Mouse (Mus musculus) midbrain, embryonic 14.5 days (tissue): ENCODE results near the gene Fibcd1. TPM values are rescaled to one million over a fixed set of nuclear protein-coding genes. Genes with fewer than 3 reads are reported as not detected.
A peak's percentile ranks its signal among the peaks of the same experiment; 100 is the strongest.

ENCODE experiments used
- ATAC-seq: fragments of 200-750 bp; cut with Nextera tagmentation; 2 replicates; pipeline ENCODE4 v1.8.0; 2017; ENCODE audit warnings: moderate number of reproducible peaks, moderate library complexity; ENCODE audit not compliant: low FRiP score, low TSS enrichment
- DNase-seq: peaks from one replicate; pipeline ENCODE4 v3.0.0-alpha.2; 2015
- H3K27ac ChIP-seq: fragments of 300-500 bp; sonication (generic); replicated peaks from 2 replicates; pipeline ENCODE4 v1.5.1; 2014; ENCODE audit warnings: mild to moderate bottlenecking, low read depth, low read length, moderate library complexity
- H3K27me3 ChIP-seq: fragments of 300-500 bp; sonication (generic); 2 replicates; pipeline ENCODE4 v1.6.1; 2014; ENCODE audit warnings: low read length, control low read depth, mixed read lengths; ENCODE audit not compliant: control insufficient read depth, insufficient read depth
- H3K36me3 ChIP-seq: fragments of 300-500 bp; sonication (generic); 2 replicates; pipeline ENCODE4 v1.6.1; 2014; ENCODE audit warnings: low read length, control low read depth; ENCODE audit not compliant: control insufficient read depth, insufficient read depth
- H3K4me1 ChIP-seq: fragments of 300-500 bp; sonication (generic); 2 replicates; pipeline ENCODE4 v1.6.1; 2014; ENCODE audit warnings: mild to moderate bottlenecking, antibody characterized with exemption, low read length, control low read depth; ENCODE audit not compliant: control insufficient read depth, insufficient read depth
- H3K4me2 ChIP-seq: fragments of 300-500 bp; sonication (generic); 2 replicates; pipeline ENCODE4 v1.6.1; 2014; ENCODE audit warnings: mild to moderate bottlenecking, low read length, moderate library complexity
- H3K4me3 ChIP-seq: fragments of 300-500 bp; sonication (generic); replicated peaks from 2 replicates; pipeline ENCODE4 v1.5.1; 2014; ENCODE audit warnings: low read depth, low read length
- H3K9ac ChIP-seq: fragments of 300-500 bp; sonication (generic); replicated peaks from 2 replicates; pipeline ENCODE4 v1.6.1; 2014; ENCODE audit warnings: mild to moderate bottlenecking, low read length, moderate library complexity
- H3K9me3 ChIP-seq: fragments of 300-500 bp; sonication (generic); 2 replicates; pipeline ENCODE4 v1.6.1; 2016; ENCODE audit warnings: low read length, control low read depth, mixed read lengths; ENCODE audit not compliant: control insufficient read depth
- whole genome bisulfite sequencing: fragments of 180-500 bp; shearing (Covaris S2); extraction: QIAGEN DNeasy Blood & Tissue Kit; methylation state at CpG from one replicate; pipeline ENCODE4 v1.1.7; 2014; 5-methylcytosine and 5-hydroxymethylcytosine counted together
- polyA plus RNA-seq: library from polyadenylated mRNA; unstranded; fragments of >200 nt; fragmentation: Nextera tagmentation; extraction: Ambion mirVana; gene quantifications from 2 replicates; pipeline ENCODE4 v1.2.1, GENCODE M21; 2014

Fibcd1 gene
- polyA plus RNA-seq, 1 experiment from 2014 or later: 14.8 TPM

GRCm38 (mm10) chr2:31827877-31828276, 17.9 kb downstream of the Fibcd1 start:
- Histone ChIP-seq H3K9ac (no peak overlapping the region), H3K4me1 (peaks cover 35% of the 10 kb centered on the region), H3K9me3 (no peaks in the 10 kb centered on the region), H3K4me2 (no peak overlapping the region), H3K36me3 (no peaks in the 10 kb centered on the region), H3K27ac (peak overlapping the region; percentile 68), H3K4me3 (no peak overlapping the region), H3K27me3 (no peaks in the 10 kb centered on the region)
- ATAC-seq (no peak), DNase-seq (peak; percentile 87)
- WGBS: 45% methylated on average over 7 of the region's 7 CpGs

- Histone ChIP-seq H3K9ac (no peak overlapping the region), H3K4me1 (peaks cover 43% of the 10 kb centered on the region), H3K27ac (no peak overlapping the region), H3K27me3 (0 out of 2 replicates have a peak, but pooled peaks cover 4% of the 10 kb centered on the region), H3K4me3 (no peak overlapping the region), H3K36me3 (no peaks in the 10 kb centered on the region), H3K4me2 (no peak overlapping the region), H3K9me3 (no peaks in the 10 kb centered on the region)
- ATAC-seq (no peak), DNase-seq (no peak)
- WGBS: 89% methylated on average over 14 of the region's 14 CpGs
Measured at GRCm38 (mm10) chr2:31826094-31827085, 19.4 kb downstream of the Fibcd1 start.

GRCm38 (mm10) chr2:31825469-31825911, 20.3 kb downstream of the Fibcd1 start:
- no peak for DNase-seq
- no peak for ATAC-seq
- Histone ChIP-seq H3K4me3 (no peak overlapping the region), H3K27me3 (0 out of 2 replicates have a peak, but pooled peaks cover 6% of the 10 kb centered on the region), H3K36me3 (no peaks in the 10 kb centered on the region), H3K27ac (no peak overlapping the region), H3K9ac (no peak overlapping the region), H3K4me2 (no peak overlapping the region), H3K4me1 (peaks cover 43% of the 10 kb centered on the region), H3K9me3 (no peaks in the 10 kb centered on the region)
- WGBS: 89% methylated on average over 16 of the region's 16 CpGs

GRCm38 (mm10) chr2:31823933-31824730, 21.7 kb downstream of the Fibcd1 start:
- ATAC-seq (no peak), DNase-seq (no peak)
- Histone ChIP-seq H3K4me3 (no peak overlapping the region), H3K27me3 (0 out of 2 replicates have a peak, but pooled peaks cover 6% of the 10 kb centered on the region), H3K4me2 (no peak overlapping the region), H3K4me1 (peaks cover 35% of the 10 kb centered on the region), H3K27ac (peak overlapping the region; percentile 86), H3K9me3 (no peaks in the 10 kb centered on the region), H3K9ac (no peak overlapping the region), H3K36me3 (no peaks in the 10 kb centered on the region)
- WGBS: 60% methylated on average over 13 of the region's 15 CpGs

GRCm38 (mm10) chr2:31822524-31823371, 23.1 kb downstream of the Fibcd1 start:
- H3K36me3 ChIP-seq: no peaks in the 10 kb centered on the region
- ATAC-seq (peak; percentile 77), DNase-seq (peak; percentile 91)
- 0 out of 2 replicates have a peak, but pooled peaks cover 6% of the 10 kb centered on the region for H3K27me3 ChIP-seq
- peak overlapping the region; percentile 86 for H3K27ac ChIP-seq
- peak overlapping the region; percentile 45 for H3K9ac ChIP-seq
- H3K4me1 ChIP-seq: peaks cover 27% of the 10 kb centered on the region
- H3K9me3 ChIP-seq: no peaks in the 10 kb centered on the region
- WGBS: 4% methylated on average over 39 of the region's 39 CpGs
- H3K4me3 ChIP-seq: peak overlapping the region; percentile 25
- H3K4me2 ChIP-seq: peak overlapping the region; percentile 58

GRCm38 (mm10) chr2:31815367-31815766, 30.4 kb downstream of the Fibcd1 start:
- Histone ChIP-seq H3K27ac (no peak overlapping the region), H3K4me3 (no peak overlapping the region), H3K4me2 (no peak overlapping the region), H3K4me1 (peaks cover 6% of the 10 kb centered on the region), H3K27me3 (no peaks in the 10 kb centered on the region), H3K9me3 (no peaks in the 10 kb centered on the region), H3K36me3 (no peaks in the 10 kb centered on the region), H3K9ac (no peak overlapping the region)
- DNase-seq: peak; percentile 77
- WGBS: 29% methylated on average over 5 of the region's 5 CpGs
- 0 out of 2 replicates have a peak, but pooled peaks have one; percentile 15 for ATAC-seq

- H3K27me3 ChIP-seq: no peaks in the 10 kb centered on the region
- 83% methylated on average over 7 of the region's 7 CpGs for WGBS
- H3K4me3 ChIP-seq: no peak overlapping the region
- H3K4me2 ChIP-seq: no peak overlapping the region
- H3K9me3 ChIP-seq: no peaks in the 10 kb centered on the region
- no peaks in the 10 kb centered on the region for H3K36me3 ChIP-seq
- no peak overlapping the region for H3K9ac ChIP-seq
- H3K27ac ChIP-seq: no peak overlapping the region
- ATAC-seq: no peak
- peaks cover 13% of the 10 kb centered on the region for H3K4me1 ChIP-seq
- DNase-seq: no peak
Measured at GRCm38 (mm10) chr2:31814699-31815098, 31.1 kb downstream of the Fibcd1 start.

GRCm38 (mm10) chr2:31813641-31814040, 32.2 kb downstream of the Fibcd1 start:
- H3K36me3 ChIP-seq: no peaks in the 10 kb centered on the region
- no peak overlapping the region for H3K4me3 ChIP-seq
- WGBS: 92% methylated on average over 4 of the region's 4 CpGs
- H3K4me1 ChIP-seq: peaks cover 23% of the 10 kb centered on the region
- no peak for DNase-seq
- H3K27me3 ChIP-seq: no peaks in the 10 kb centered on the region
- no peaks in the 10 kb centered on the region for H3K9me3 ChIP-seq
- no peak overlapping the region for H3K9ac ChIP-seq
- ATAC-seq: no peak
- no peak overlapping the region for H3K27ac ChIP-seq
- no peak overlapping the region for H3K4me2 ChIP-seq
